Mouse (Mus musculus) liver, adult 2 months (tissue): ENCODE measurements at regions not wholly inside any gene's neighbourhood (a gene's known extent, or its start where the extent isn't known, plus 50 kb on each side); places are given as distances from the start of the nearest gene placed in this dataset.

Experiments used
- CTCF ChIP-seq: fragments of 200-500 bp; IDR thresholded peaks from 2 replicates; pipeline ENCODE4 v1.5.1; 2011; ENCODE audit warnings: low read depth, low read length, control low read depth
- POLR2A ChIP-seq: fragments of 200-500 bp; IDR thresholded peaks from 2 replicates; pipeline ENCODE4 v1.6.1; 2011; ENCODE audit warnings: low read length, control low read depth; ENCODE audit not compliant: insufficient read depth; ENCODE audit errors: extremely low read depth

GRCm38 (mm10) chr10:21448132-21448531 lies 71.0 kb downstream of the Aldh8a1 start:
- TF ChIP-seq CTCF, result no peak
- no peak for TF ChIP-seq POLR2A
